Mouse (Mus musculus) cerebellum, adult 2 months (tissue): ENCODE data around the gene Marveld3. TPM values are rescaled to one million over a fixed set of nuclear protein-coding genes. Genes with fewer than 3 reads are reported as not detected.

ENCODE experiments used
- DNase-seq, 2 experiments: peaks; one replicate each; pipeline ENCODE4 v3.0.0; 2021
- H3K27ac ChIP-seq: fragments of 200-500 bp; 2 replicates; pipeline ENCODE4 v1.5.1; 2012; ENCODE audit warnings: low read length, control low read depth, inconsistent platforms; ENCODE audit not compliant: insufficient read depth
- H3K27me3 ChIP-seq: fragments of 200-500 bp; 2 replicates; pipeline ENCODE4 v1.6.1; 2012; ENCODE audit warnings: inconsistent platforms, mild to moderate bottlenecking, low read length, moderate library complexity; ENCODE audit not compliant: control insufficient read depth, insufficient read depth
- H3K4me1 ChIP-seq: fragments of 200-500 bp; 2 replicates; pipeline ENCODE4 v1.6.1; 2011; ENCODE audit warnings: low read length; ENCODE audit not compliant: control insufficient read depth, insufficient read depth
- H3K4me3 ChIP-seq: fragments of 200-500 bp; replicated peaks from 2 replicates; pipeline ENCODE3; 2011; ENCODE audit warnings: mild to moderate bottlenecking, low read depth, low read length, control low read depth; ENCODE audit not compliant: insufficient read depth
- CTCF ChIP-seq: fragments of 200-500 bp; IDR thresholded peaks from 2 replicates; pipeline ENCODE4 v1.5.1; 2011; ENCODE audit warnings: low read depth, mild to moderate bottlenecking, control low read depth, low read length, moderate library complexity, borderline replicate concordance; ENCODE audit not compliant: insufficient read depth
- POLR2A ChIP-seq: fragments of 200-500 bp; IDR thresholded peaks from 2 replicates; pipeline ENCODE4 v1.6.1; 2011; ENCODE audit warnings: low read length, control low read depth, borderline replicate concordance; ENCODE audit not compliant: insufficient read depth
- WGBS: fragments of 180-500 bp; shearing (Covaris S2); methylation state at CpG from one replicate; pipeline ENCODE4 v1.1.7; 2018; 5-methylcytosine and 5-hydroxymethylcytosine counted together
- polyA plus RNA-seq: library from polyadenylated mRNA; depleted of rRNA; stranded (reverse); fragments of >200 nt; gene quantifications from 2 replicates; pipeline ENCODE4 v1.2.3, GENCODE M21; 2012

Gene Marveld3
- polyA plus RNA-seq, 1 experiment, result 0.21 TPM

DNA sequence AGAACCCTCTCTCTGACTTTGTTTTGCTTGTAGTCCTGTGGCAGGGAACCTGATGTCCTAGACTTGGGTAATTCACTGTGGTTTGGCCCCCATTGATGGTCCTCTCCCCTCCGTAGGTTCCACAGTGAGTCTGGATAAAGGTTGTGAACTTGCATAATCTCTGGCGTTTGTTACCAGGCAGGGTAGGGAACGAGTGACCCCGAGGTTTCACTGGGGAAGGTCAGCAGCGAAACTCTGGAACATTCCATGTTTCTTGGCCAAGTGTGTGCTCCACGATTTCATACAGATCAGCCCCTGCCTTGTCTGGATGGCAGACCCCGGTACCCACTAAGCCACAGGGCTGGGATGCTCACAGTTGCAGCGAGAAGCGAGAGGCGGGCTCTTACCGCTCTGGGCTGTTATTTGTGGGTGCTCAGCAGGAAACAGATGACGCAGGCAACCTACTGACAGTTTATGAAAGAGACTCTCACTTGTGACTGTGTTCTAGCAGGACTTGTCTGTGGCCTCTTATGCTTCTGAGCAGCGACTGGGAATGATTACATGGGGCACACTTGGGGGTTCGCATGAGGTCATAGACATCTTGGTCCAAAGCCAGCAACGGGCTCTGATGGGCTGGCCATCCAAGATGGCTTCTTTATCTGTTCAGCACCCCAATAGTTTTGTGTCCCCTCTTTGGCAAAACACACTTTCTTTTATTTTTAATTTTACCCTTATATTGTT, 20.5 kb upstream of the Marveld3 start:
- Histone ChIP-seq H3K4me1 (no peaks in the 10 kb centered on the region), H3K27ac (no peak overlapping the region), H3K4me3 (no peak overlapping the region), H3K27me3 (no peaks in the 10 kb centered on the region)
- 39% methylated on average over 15 of the region's 15 CpGs for WGBS
- peak; percentile 16 to 32 for DNase-seq
- no peak for TF ChIP-seq CTCF
- TF ChIP-seq POLR2A, result no peak

DNA sequence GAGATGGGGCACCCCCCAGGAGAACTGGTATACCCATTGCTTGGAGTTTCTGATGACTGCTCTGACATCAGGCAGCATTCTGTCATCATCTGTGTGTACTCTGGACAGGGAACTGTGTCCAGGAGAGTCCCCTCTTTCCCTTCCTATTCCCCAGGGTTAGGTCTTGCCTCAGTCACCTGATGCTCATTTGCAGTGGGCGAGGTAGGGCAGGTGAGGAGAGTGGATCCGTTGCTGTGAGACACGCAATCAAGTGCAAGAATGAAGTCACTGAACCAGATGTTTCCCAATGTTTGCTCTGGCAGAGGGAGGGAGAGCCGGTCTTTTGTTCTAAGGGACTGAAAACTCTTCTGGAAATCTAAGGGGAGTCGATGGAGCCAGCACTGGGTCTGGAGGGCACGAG, 17.3 kb upstream of the Marveld3 start:
- Histone ChIP-seq H3K27ac (no peak overlapping the region), H3K4me1 (no peaks in the 10 kb centered on the region), H3K4me3 (no peak overlapping the region), H3K27me3 (no peaks in the 10 kb centered on the region)
- DNase-seq, result no peak
- TF ChIP-seq CTCF, result no peak
- TF ChIP-seq POLR2A, result no peak
- WGBS, result 74% methylated on average over 6 of the region's 6 CpGs

DNA sequence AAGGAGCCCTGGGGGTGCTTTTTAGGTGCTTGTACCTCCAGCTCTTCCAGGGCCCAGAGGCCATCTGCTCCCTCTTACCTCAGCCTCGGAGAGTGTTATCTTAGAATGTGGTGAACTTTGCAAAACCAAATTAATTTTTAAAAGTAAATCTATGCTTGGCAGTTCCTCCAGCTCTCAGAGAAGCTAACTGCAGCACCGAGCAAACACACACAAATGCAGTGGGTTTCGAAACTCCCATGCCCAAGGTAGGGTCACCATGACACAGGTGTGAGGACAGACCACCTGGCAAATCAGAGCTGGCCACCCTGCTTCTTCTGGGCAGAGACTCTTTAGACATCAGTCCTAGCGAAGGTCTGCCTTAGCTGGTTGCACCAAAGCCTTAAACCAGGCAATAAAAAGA, 10.9 kb upstream of the Marveld3 start:
- no peak overlapping the region for H3K27ac ChIP-seq
- DNase-seq, result no peak
- H3K4me3 ChIP-seq, result no peak overlapping the region
- no peak for TF ChIP-seq POLR2A
- no peak for TF ChIP-seq CTCF
- no peaks in the 10 kb centered on the region for H3K4me1 ChIP-seq
- H3K27me3 ChIP-seq, result no peaks in the 10 kb centered on the region; the same call in 1 of the 2 replicates
- 79% methylated on average over 4 of the region's 4 CpGs for WGBS

GRCm38 (mm10) chr8:109970323-109970722, 8.3 kb upstream of the Marveld3 start:
- Histone ChIP-seq H3K4me1 (no peaks in the 10 kb centered on the region), H3K27me3 (no peaks in the 10 kb centered on the region; the same call in 1 of the 2 replicates), H3K4me3 (no peak overlapping the region), H3K27ac (no peak overlapping the region)
- 6% methylated on average over 9 of the region's 9 CpGs for WGBS
- TF ChIP-seq POLR2A, result no peak
- TF ChIP-seq CTCF, result peak; percentile 66; the same call in 1 of the 2 replicates
- DNase-seq, result peak in 1 of 2 experiments; percentile 33

DNA sequence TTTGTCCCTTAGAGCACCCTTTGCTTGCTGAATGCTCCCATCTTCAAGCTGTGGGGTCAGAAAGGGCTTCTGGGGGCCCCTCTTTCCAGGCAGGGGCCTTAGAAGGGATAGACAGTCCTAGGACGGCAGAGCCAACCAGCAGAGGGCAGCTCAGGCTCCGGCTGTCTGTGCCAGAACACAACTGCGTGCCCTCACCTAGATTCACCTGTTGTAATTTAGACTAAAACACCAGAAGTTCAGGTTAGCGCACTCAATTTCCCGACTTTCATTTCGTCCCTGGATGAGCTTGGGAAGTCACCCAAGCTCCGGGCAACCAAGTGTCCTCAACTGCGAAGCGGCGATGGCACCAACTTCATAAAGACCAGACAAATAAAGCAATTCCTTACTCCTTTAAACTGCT, 6.8 kb upstream of the Marveld3 start:
- no peak for DNase-seq
- 59% methylated on average over 10 of the region's 10 CpGs for WGBS
- no peak for TF ChIP-seq POLR2A
- TF ChIP-seq CTCF, result no peak
- no peaks in the 10 kb centered on the region; the same call in 1 of the 2 replicates for H3K27me3 ChIP-seq
- H3K4me3 ChIP-seq, result no peak overlapping the region
- H3K4me1 ChIP-seq, result no peaks in the 10 kb centered on the region
- H3K27ac ChIP-seq, result no peak overlapping the region

DNA sequence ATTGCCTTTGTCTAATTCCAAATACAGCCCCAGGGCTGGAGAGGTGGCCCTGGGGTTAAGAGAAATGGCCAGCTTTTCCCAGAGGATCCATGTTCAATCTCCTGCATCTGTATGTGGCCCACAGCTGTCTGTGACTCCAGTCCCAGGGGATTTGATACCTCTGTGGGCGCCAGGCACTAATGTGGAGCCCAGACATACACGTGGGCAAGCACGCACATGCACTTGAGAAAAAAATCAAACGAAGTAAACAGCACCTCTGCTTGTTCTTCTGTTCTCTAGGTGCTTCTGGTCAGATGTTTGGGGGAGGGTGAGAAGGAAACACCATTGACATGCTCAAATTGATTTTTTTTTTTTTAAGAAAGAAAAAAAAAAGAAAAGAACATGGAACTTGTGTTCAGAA, 2.1 kb upstream of the Marveld3 start:
- no peak overlapping the region for H3K4me3 ChIP-seq
- WGBS, result 62% methylated on average over 4 of the region's 4 CpGs

DNA sequence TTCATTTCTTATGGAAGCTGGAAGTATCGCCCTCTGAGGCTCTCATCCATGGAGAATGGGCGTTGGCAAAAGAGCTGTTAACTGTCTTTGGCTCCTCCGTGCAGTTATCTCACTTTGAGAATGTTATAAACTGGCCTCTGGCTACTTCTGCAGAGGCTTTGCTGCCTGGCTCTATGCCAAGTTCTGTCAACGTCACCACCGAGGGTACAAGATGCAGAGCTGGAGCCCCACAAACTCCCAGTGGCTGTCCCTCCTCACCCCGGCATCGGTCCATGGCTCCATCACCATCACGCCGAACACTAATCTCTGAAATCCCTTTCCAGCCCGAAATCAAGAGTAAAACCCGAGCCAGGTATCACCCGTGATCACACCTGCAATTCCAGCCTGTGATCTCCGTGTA, 1.4 kb upstream of the Marveld3 start:
- Histone ChIP-seq H3K27ac (no peak overlapping the region), H3K4me3 (no peak overlapping the region), H3K27me3 (peaks cover 2% of the 10 kb centered on the region; the same call in 1 of the 2 replicates), H3K4me1 (no peaks in the 10 kb centered on the region)
- no peak for DNase-seq
- TF ChIP-seq POLR2A (no peak), CTCF (no peak)
- WGBS, result 57% methylated on average over 13 of the region's 13 CpGs

More for the DNA sequence above, 2.1 kb upstream of the Marveld3 start:
- Histone ChIP-seq H3K4me1 (no peaks in the 10 kb centered on the region), H3K27me3 (peaks cover 2% of the 10 kb centered on the region; the same call in 1 of the 2 replicates), H3K27ac (no peak overlapping the region)
- no peak for DNase-seq
- TF ChIP-seq POLR2A (no peak), CTCF (no peak)

- Histone ChIP-seq H3K27ac (no peak overlapping the region), H3K4me3 (no peak overlapping the region), H3K4me1 (no peaks in the 10 kb centered on the region), H3K27me3 (peaks cover 2% of the 10 kb centered on the region; the same call in 1 of the 2 replicates)
- TF ChIP-seq POLR2A, result no peak
- no peak for TF ChIP-seq CTCF
- no peak for DNase-seq
- WGBS, result 73% methylated on average over 9 of the region's 9 CpGs
These were observed 893 bp upstream of the Marveld3 start for GRCm38 (mm10) chr8:109962896-109963295.
